Mouse (Mus musculus) lung, postnatal 0 days (tissue): ENCODE data around the gene Smim20. TPM values are rescaled to one million over a fixed set of nuclear protein-coding genes. Genes with fewer than 3 reads are reported as not detected.

Source experiments
- ATAC-seq: fragments of 200-750 bp; cut with Nextera tagmentation; 2 replicates; pipeline ENCODE4 v1.8.0; 2017; ENCODE audit warnings: moderate library complexity
- DNase-seq: peaks from one replicate; pipeline ENCODE4 v3.0.0-alpha.2; 2016; ENCODE audit warnings: low spot score
- H3K27ac ChIP-seq: fragments of 300-500 bp; sonication (generic); 2 replicates; pipeline ENCODE4 v1.5.1; 2014; ENCODE audit warnings: antibody characterized with exemption, mild to moderate bottlenecking, low read length, mixed read lengths
- H3K27me3 ChIP-seq: fragments of 300-500 bp; sonication (generic); replicated peaks from 2 replicates; pipeline ENCODE4 v1.6.1; 2014; ENCODE audit warnings: low read length, mixed read lengths; ENCODE audit not compliant: insufficient read depth
- H3K36me3 ChIP-seq: fragments of 300-500 bp; sonication (generic); 2 replicates; pipeline ENCODE4 v1.6.1; 2014; ENCODE audit warnings: low read length, mixed read lengths; ENCODE audit not compliant: insufficient read depth
- H3K4me1 ChIP-seq: fragments of 300-500 bp; sonication (generic); 2 replicates; pipeline ENCODE4 v1.6.1; 2014; ENCODE audit warnings: antibody characterized with exemption, low read depth, low read length, mixed read lengths; ENCODE audit not compliant: insufficient read depth
- H3K4me2 ChIP-seq: fragments of 300-500 bp; sonication (generic); replicated peaks from 2 replicates; pipeline ENCODE4 v1.6.1; 2014; ENCODE audit warnings: low read depth, mild to moderate bottlenecking, low read length, moderate library complexity, mixed read lengths
- H3K4me3 ChIP-seq: fragments of 300-500 bp; sonication (generic); 2 replicates; pipeline ENCODE4 v1.5.1; 2014; ENCODE audit warnings: low read depth, low read length
- H3K9ac ChIP-seq: fragments of 300-500 bp; sonication (generic); replicated peaks from 2 replicates; pipeline ENCODE4 v1.6.1; 2014; ENCODE audit warnings: low read depth, mild to moderate bottlenecking
- H3K9me3 ChIP-seq: fragments of 300-500 bp; sonication (generic); 2 replicates; pipeline ENCODE4 v1.6.1; 2016; ENCODE audit warnings: low read length, mixed read lengths
- CTCF ChIP-seq: IDR thresholded peaks from 2 replicates; pipeline ENCODE4 v1.5.1; 2016; ENCODE audit warnings: antibody characterized with exemption, mild to moderate bottlenecking
- EP300 ChIP-seq: IDR thresholded peaks from 2 replicates; pipeline ENCODE4 v1.6.1; 2016; ENCODE audit warnings: antibody characterized with exemption, mild to moderate bottlenecking, control low read depth
- WGBS: fragments of 180-500 bp; shearing (Covaris S2); extraction: QIAGEN DNeasy Blood & Tissue Kit; methylation state at CpG from one replicate; pipeline ENCODE4 v1.1.7; 2014; 5-methylcytosine and 5-hydroxymethylcytosine counted together
- polyA plus RNA-seq: library from polyadenylated mRNA; unstranded; fragments of >200 nt; fragmentation: Nextera tagmentation; extraction: Ambion mirVana; gene quantifications from 2 replicates; pipeline ENCODE4 v1.2.1, GENCODE M21; 2015

Gene Smim20
- polyA plus RNA-seq, 1 experiment from 2014 or later: 88.2 TPM

- peak; percentile 41; the same call in 1 of the 2 replicates for ATAC-seq
- TF ChIP-seq CTCF (no peak), EP300 (no peak)
- H3K27me3 ChIP-seq: no peaks in the 10 kb centered on the region
- no peaks in the 10 kb centered on the region for H3K9me3 ChIP-seq
- DNase-seq: peak; percentile 18
- no peak overlapping the region for H3K9ac ChIP-seq
- no peak overlapping the region for H3K27ac ChIP-seq
- no peak overlapping the region for H3K4me3 ChIP-seq
- no peaks in the 10 kb centered on the region for H3K36me3 ChIP-seq
- no peaks in the 10 kb centered on the region for H3K4me1 ChIP-seq
- H3K4me2 ChIP-seq: no peak overlapping the region
- WGBS: 39% methylated on average over 10 of the region's 10 CpGs
These were observed 22.9 kb upstream of the Smim20 start for GRCm38 (mm10) chr5:53243933-53244332.

GRCm38 (mm10) chr5:53248499-53248898, 18.4 kb upstream of the Smim20 start:
- WGBS: 78% methylated on average over 11 of the region's 11 CpGs
- TF ChIP-seq CTCF (no peak), EP300 (no peak)
- no peak for DNase-seq
- Histone ChIP-seq H3K9me3 (no peaks in the 10 kb centered on the region), H3K27me3 (no peaks in the 10 kb centered on the region), H3K36me3 (no peaks in the 10 kb centered on the region), H3K9ac (no peak overlapping the region), H3K4me1 (no peaks in the 10 kb centered on the region), H3K4me3 (no peak overlapping the region), H3K27ac (no peak overlapping the region), H3K4me2 (no peak overlapping the region)
- ATAC-seq: no peak

- Histone ChIP-seq H3K9me3 (no peaks in the 10 kb centered on the region), H3K4me3 (no peak overlapping the region), H3K4me1 (no peaks in the 10 kb centered on the region), H3K9ac (no peak overlapping the region), H3K27ac (no peak overlapping the region), H3K4me2 (no peak overlapping the region), H3K27me3 (no peaks in the 10 kb centered on the region), H3K36me3 (no peaks in the 10 kb centered on the region)
- DNase-seq (no peak), ATAC-seq (no peak)
- no peak for TF ChIP-seq EP300
- no peak for TF ChIP-seq CTCF
- 73% methylated on average over 4 of the region's 4 CpGs for WGBS
These were observed 17.3 kb upstream of the Smim20 start for GRCm38 (mm10) chr5:53249431-53250061.

GRCm38 (mm10) chr5:53254154-53254553, 12.7 kb upstream of the Smim20 start:
- no peak for DNase-seq
- Histone ChIP-seq H3K27me3 (peaks cover 6% of the 10 kb centered on the region; the same call in 1 of the 2 replicates), H3K4me3 (no peak overlapping the region), H3K9ac (no peak overlapping the region), H3K9me3 (no peaks in the 10 kb centered on the region), H3K4me2 (no peak overlapping the region), H3K36me3 (no peaks in the 10 kb centered on the region), H3K4me1 (peaks cover 4% of the 10 kb centered on the region; the same call in 1 of the 2 replicates), H3K27ac (no peak overlapping the region)
- ATAC-seq: no peak
- 85% methylated on average over 5 of the region's 5 CpGs for WGBS
- no peak for TF ChIP-seq EP300

- H3K9me3 ChIP-seq: no peaks in the 10 kb centered on the region
- ATAC-seq: no peak
- H3K4me2 ChIP-seq: no peak overlapping the region
- TF ChIP-seq CTCF (no peak), EP300 (no peak)
- H3K27ac ChIP-seq: no peak overlapping the region
- no peak overlapping the region for H3K9ac ChIP-seq
- peaks cover 6% of the 10 kb centered on the region; the same call in 1 of the 2 replicates for H3K27me3 ChIP-seq
- 72% methylated on average over 3 of the region's 3 CpGs for WGBS
- H3K36me3 ChIP-seq: no peaks in the 10 kb centered on the region
- H3K4me3 ChIP-seq: no peak overlapping the region
- peaks cover 4% of the 10 kb centered on the region; the same call in 1 of the 2 replicates for H3K4me1 ChIP-seq
- no peak for DNase-seq
These were observed 12.1 kb upstream of the Smim20 start for GRCm38 (mm10) chr5:53254821-53255220.

GRCm38 (mm10) chr5:53258038-53258786, 8.7 kb upstream of the Smim20 start:
- peak; percentile 40 for ATAC-seq

More at GRCm38 (mm10) chr5:53258038-53258786, 8.7 kb upstream of the Smim20 start:
- no peak for TF ChIP-seq EP300
- no peak for TF ChIP-seq CTCF
- peaks cover 6% of the 10 kb centered on the region; the same call in 1 of the 2 replicates for H3K27me3 ChIP-seq
- no peak overlapping the region for H3K27ac ChIP-seq
- no peak overlapping the region for H3K9ac ChIP-seq
- peak overlapping the region; percentile 49 for H3K4me2 ChIP-seq
- peak overlapping the region; percentile 6 for H3K4me3 ChIP-seq
- DNase-seq: peak; percentile 38
- H3K9me3 ChIP-seq: no peaks in the 10 kb centered on the region
- no peaks in the 10 kb centered on the region for H3K36me3 ChIP-seq
- peaks cover 4% of the 10 kb centered on the region; the same call in 1 of the 2 replicates for H3K4me1 ChIP-seq
- WGBS: 4% methylated on average over 29 of the region's 29 CpGs
